Mouse (Mus musculus) hindbrain, embryonic 16.5 days (tissue): ENCODE results near the gene Ankrd63. TPM values are rescaled to one million over a fixed set of nuclear protein-coding genes. Genes with fewer than 3 reads are reported as not detected.

Experiments used
- ATAC-seq: fragments of 200-750 bp; cut with Nextera tagmentation; 2 replicates; pipeline ENCODE4 v1.8.0; 2017; ENCODE audit warnings: moderate TSS enrichment, moderate library complexity
- H3K27ac ChIP-seq: fragments of 300-500 bp; sonication (generic); 2 replicates; pipeline ENCODE4 v1.5.1; 2014; ENCODE audit warnings: low read depth, mild to moderate bottlenecking, control low read depth, low read length, moderate library complexity
- H3K27me3 ChIP-seq: fragments of 300-500 bp; sonication (generic); replicated peaks from 2 replicates; pipeline ENCODE4 v1.6.1; 2014; ENCODE audit warnings: low read length; ENCODE audit not compliant: control insufficient read depth, insufficient read depth
- H3K36me3 ChIP-seq: fragments of 300-500 bp; sonication (generic); 2 replicates; pipeline ENCODE4 v1.6.1; 2014; ENCODE audit warnings: mild to moderate bottlenecking, low read length, moderate library complexity, mixed read lengths; ENCODE audit not compliant: control insufficient read depth, insufficient read depth
- H3K4me1 ChIP-seq: fragments of 300-500 bp; sonication (generic); 2 replicates; pipeline ENCODE4 v1.6.1; 2014; ENCODE audit warnings: low read depth, low read length; ENCODE audit not compliant: control insufficient read depth, insufficient read depth
- H3K4me2 ChIP-seq: fragments of 300-500 bp; sonication (generic); 2 replicates; pipeline ENCODE4 v1.6.1; 2014; ENCODE audit warnings: mild to moderate bottlenecking, low read length, control low read depth, moderate library complexity
- H3K4me3 ChIP-seq: fragments of 300-500 bp; sonication (generic); 2 replicates; pipeline ENCODE4 v1.5.1; 2014; ENCODE audit warnings: mild to moderate bottlenecking, low read length, control low read depth, moderate library complexity
- H3K9ac ChIP-seq: fragments of 300-500 bp; sonication (generic); 2 replicates; pipeline ENCODE4 v1.6.1; 2014; ENCODE audit warnings: low read depth, mild to moderate bottlenecking, control low read depth, low read length, moderate library complexity
- H3K9me3 ChIP-seq: fragments of 300-500 bp; sonication (generic); 2 replicates; pipeline ENCODE4 v1.6.1; 2014; ENCODE audit warnings: mild to moderate bottlenecking, low read length, moderate library complexity; ENCODE audit not compliant: control insufficient read depth
- WGBS: fragments of 180-500 bp; shearing (Covaris S2); extraction: QIAGEN DNeasy Blood & Tissue Kit; methylation state at CpG from one replicate; pipeline ENCODE4 v1.1.7; 2014; 5-methylcytosine and 5-hydroxymethylcytosine counted together
- polyA plus RNA-seq: library from polyadenylated mRNA; unstranded; fragments of >200 nt; fragmentation: Nextera tagmentation; extraction: Ambion mirVana; gene quantifications from 2 replicates; pipeline ENCODE4 v1.2.1, GENCODE M21; 2015

Gene Ankrd63
- polyA plus RNA-seq, 1 experiment from 2014 or later: 0.03 TPM

DNA sequence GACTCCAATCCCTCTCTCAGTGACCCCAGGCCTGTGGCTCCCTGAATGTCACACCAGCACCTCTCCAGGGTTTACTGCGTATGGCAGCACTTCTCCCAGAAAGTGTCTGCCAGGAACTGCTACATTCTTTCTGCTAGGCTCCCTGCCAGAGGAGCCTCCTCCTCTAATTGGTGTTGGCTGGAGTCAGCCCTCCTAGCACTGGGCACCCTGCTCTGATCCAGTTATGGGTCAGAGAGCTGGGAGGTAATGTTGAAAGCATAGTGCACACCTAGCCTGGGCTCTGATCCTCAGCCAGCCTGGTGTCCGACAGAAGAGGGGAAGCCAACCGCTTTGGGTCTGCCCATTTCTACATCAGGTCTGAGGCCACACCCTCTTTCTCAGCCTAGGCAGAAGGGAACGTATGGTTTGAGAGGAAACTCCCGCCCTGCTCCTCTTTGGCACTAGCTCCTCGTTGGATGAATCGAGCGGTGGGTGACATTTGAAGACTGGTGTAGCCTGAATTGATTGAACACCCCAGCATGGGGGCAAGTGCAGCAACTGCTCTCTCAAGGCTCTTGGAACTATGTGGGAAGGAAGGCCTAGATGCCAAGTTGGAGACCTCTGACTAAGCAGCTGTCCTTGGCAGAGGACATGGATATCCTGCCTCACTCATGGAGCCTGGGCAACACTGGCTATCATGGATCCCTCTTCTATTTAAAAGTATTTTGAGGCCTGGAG lies 21.1 kb downstream of the Ankrd63 start:
- 50% methylated on average over 8 of the region's 8 CpGs for WGBS
- H3K9ac ChIP-seq: no peak overlapping the region
- ATAC-seq: 0 out of 2 replicates have a peak, but pooled peaks have one; percentile 48
- H3K9me3 ChIP-seq: no peaks in the 10 kb centered on the region
- H3K4me2 ChIP-seq: no peak overlapping the region
- peaks cover 6% of the 10 kb centered on the region for H3K27me3 ChIP-seq
- no peak overlapping the region for H3K4me3 ChIP-seq
- no peak overlapping the region for H3K27ac ChIP-seq
- H3K4me1 ChIP-seq: no peaks in the 10 kb centered on the region
- H3K36me3 ChIP-seq: 0 out of 2 replicates have a peak, but pooled peaks cover 2% of the 10 kb centered on the region

GRCm38 (mm10) chr2:118680926-118681325 lies 22.8 kb downstream of the Ankrd63 start:
- WGBS: 95% methylated on average over 6 of the region's 6 CpGs
- no peak for ATAC-seq
- H3K4me1 ChIP-seq: peaks cover 10% of the 10 kb centered on the region; the same call in 1 of the 2 replicates
- H3K9me3 ChIP-seq: no peaks in the 10 kb centered on the region
- no peak overlapping the region for H3K27ac ChIP-seq
- no peak overlapping the region for H3K4me2 ChIP-seq
- 0 out of 2 replicates have a peak, but pooled peaks cover 2% of the 10 kb centered on the region for H3K36me3 ChIP-seq
- no peak overlapping the region for H3K9ac ChIP-seq
- H3K4me3 ChIP-seq: no peak overlapping the region
- peaks cover 10% of the 10 kb centered on the region for H3K27me3 ChIP-seq

DNA sequence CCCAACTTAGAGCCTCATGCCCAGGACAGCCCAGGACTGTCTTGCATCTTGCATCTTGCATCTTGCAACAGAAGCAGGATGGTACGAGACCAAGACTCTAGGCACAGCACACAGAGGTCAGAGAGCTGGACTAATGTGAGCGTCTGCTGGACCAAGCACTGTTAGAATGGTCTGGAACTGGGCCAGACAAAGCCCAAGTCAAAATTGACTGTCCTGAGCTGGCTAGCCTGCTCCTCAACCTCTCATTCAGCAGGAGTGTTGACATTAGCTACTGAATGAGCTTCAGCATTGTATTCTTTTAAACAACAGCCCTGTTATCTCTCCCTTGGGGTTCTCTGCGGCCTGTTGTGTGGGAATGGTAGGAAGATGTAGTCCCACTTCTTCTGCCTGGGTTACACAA lies 24.2 kb downstream of the Ankrd63 start:
- H3K4me3 ChIP-seq: no peak overlapping the region
- no peak overlapping the region for H3K9ac ChIP-seq
- H3K4me1 ChIP-seq: peaks cover 10% of the 10 kb centered on the region; the same call in 1 of the 2 replicates
- H3K27ac ChIP-seq: no peak overlapping the region
- WGBS: 73% methylated on average over 3 of the region's 3 CpGs
- peaks cover 17% of the 10 kb centered on the region for H3K27me3 ChIP-seq
- no peak overlapping the region for H3K4me2 ChIP-seq
- 0 out of 2 replicates have a peak, but pooled peaks cover 2% of the 10 kb centered on the region for H3K36me3 ChIP-seq
- no peaks in the 10 kb centered on the region for H3K9me3 ChIP-seq
- no peak for ATAC-seq

DNA sequence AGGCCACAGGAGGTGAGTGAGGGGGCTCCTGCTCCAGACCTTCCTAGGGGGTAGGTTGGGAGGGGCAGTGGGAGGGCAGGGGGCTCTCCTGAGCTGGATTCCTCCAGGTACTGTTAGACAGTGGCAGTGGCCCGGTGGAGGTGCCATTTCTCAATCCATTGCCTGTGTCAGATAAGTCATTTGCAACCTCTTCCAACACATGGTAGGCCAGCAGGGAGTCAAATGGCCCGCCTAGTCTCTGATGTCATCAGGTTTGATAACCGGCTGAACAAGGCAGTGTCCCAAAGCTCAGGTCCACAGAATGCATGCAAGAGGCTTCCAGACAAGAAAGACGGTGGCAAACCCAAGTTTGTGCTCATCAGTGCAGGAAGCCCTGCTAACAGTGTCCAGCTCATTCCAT lies 25.9 kb downstream of the Ankrd63 start:
- peak; percentile 34; the same call in 1 of the 2 replicates for ATAC-seq

GRCm38 (mm10) chr2:118676839-118677741 lies 26.7 kb downstream of the Ankrd63 start:
- Histone ChIP-seq H3K4me1 (peaks cover 10% of the 10 kb centered on the region; the same call in 1 of the 2 replicates), H3K27ac (no peak overlapping the region), H3K9me3 (no peaks in the 10 kb centered on the region), H3K27me3 (peaks cover 20% of the 10 kb centered on the region), H3K9ac (peak overlapping the region; percentile 66), H3K36me3 (0 out of 2 replicates have a peak, but pooled peaks cover 2% of the 10 kb centered on the region), H3K4me2 (peak overlapping the region; percentile 90), H3K4me3 (peak overlapping the region; percentile 46)
- ATAC-seq: peak; percentile 28
- WGBS: 2% methylated on average over 89 of the region's 89 CpGs

More for the DNA sequence above, 25.9 kb downstream of the Ankrd63 start:
- Histone ChIP-seq H3K4me2 (peak overlapping the region; percentile 90), H3K36me3 (0 out of 2 replicates have a peak, but pooled peaks cover 2% of the 10 kb centered on the region), H3K9me3 (no peaks in the 10 kb centered on the region), H3K4me3 (peak overlapping the region; percentile 46), H3K4me1 (peaks cover 10% of the 10 kb centered on the region; the same call in 1 of the 2 replicates), H3K9ac (peak overlapping the region; percentile 66; the same call in 1 of the 2 replicates), H3K27me3 (peaks cover 19% of the 10 kb centered on the region), H3K27ac (no peak overlapping the region)
- 29% methylated on average over 4 of the region's 4 CpGs for WGBS

GRCm38 (mm10) chr2:118674500-118674899 lies 29.3 kb downstream of the Ankrd63 start:
- H3K9ac ChIP-seq: no peak overlapping the region
- no peak overlapping the region for H3K27ac ChIP-seq
- H3K4me3 ChIP-seq: no peak overlapping the region
- H3K36me3 ChIP-seq: 0 out of 2 replicates have a peak, but pooled peaks cover 2% of the 10 kb centered on the region
- 27% methylated on average over 7 of the region's 7 CpGs for WGBS
- no peaks in the 10 kb centered on the region for H3K9me3 ChIP-seq
- peaks cover 18% of the 10 kb centered on the region for H3K27me3 ChIP-seq
- no peak for ATAC-seq
- no peak overlapping the region for H3K4me2 ChIP-seq
- peaks cover 10% of the 10 kb centered on the region; the same call in 1 of the 2 replicates for H3K4me1 ChIP-seq

DNA sequence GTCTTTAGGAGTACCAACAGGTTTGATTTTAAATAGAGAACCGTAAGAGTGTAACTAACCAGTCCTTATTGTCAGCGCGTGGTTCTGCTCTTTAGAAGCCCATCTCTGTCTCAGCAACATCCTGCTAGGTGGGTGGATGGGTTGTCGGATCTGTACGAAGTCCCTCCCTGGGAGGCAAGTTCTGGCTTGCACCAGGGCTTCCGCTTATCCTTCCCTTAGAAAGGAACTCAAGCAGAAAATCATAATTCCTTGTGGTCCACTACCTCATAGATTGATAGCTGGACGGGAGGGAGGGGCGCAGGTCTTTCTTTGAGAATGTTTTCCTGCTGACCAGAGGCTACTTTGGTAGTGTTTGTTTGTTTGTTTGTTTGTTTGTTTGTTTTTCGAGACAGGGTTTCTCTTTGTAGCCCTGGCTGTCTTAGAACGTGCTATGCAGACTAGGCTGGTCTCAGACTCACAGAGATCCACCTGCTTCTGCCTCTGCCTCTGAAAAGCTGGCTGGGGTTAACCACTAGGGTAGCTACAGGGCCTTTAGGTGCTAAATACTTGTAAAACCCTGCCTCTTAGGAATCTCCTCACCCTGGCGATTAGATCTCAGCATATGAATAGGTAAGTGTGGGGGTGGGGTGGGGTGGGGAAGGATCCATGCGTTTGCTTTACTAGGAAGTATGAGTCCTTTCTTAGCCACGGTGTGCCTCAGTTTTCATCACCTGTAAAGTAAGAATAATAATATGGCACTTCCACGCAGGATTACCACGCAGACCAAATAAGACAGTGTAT lies 29.9 kb downstream of the Ankrd63 start:
- no peak overlapping the region for H3K4me2 ChIP-seq
- no peak overlapping the region for H3K9ac ChIP-seq
- peaks cover 17% of the 10 kb centered on the region for H3K27me3 ChIP-seq
- WGBS: 27% methylated on average over 15 of the region's 15 CpGs
- H3K27ac ChIP-seq: no peak overlapping the region
- H3K4me1 ChIP-seq: peaks cover 10% of the 10 kb centered on the region; the same call in 1 of the 2 replicates
- no peak overlapping the region for H3K4me3 ChIP-seq
- no peak for ATAC-seq
- 0 out of 2 replicates have a peak, but pooled peaks cover 2% of the 10 kb centered on the region for H3K36me3 ChIP-seq
- H3K9me3 ChIP-seq: no peaks in the 10 kb centered on the region

DNA sequence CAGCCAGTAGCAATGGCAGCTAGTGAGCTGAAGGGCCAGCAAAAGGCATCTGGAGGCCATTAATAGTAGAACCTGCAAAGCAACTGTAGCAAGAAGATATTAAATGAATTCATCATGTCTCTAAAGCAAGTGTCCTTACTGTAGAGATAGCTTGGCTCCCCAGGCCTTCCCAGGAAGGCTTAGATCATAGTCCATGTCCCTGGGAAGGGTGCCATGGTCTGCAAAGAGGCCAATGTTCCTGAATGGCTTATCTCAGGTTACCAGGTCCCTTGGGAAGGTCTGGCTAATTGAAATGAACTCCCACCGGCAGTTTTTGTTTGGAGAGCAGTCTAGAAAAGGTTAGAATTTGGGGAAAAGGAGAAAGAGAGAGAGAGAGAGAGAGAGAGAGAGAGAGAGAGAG lies 32.0 kb downstream of the Ankrd63 start:
- Histone ChIP-seq H3K36me3 (no peaks in the 10 kb centered on the region), H3K9me3 (no peaks in the 10 kb centered on the region), H3K27me3 (peaks cover 14% of the 10 kb centered on the region), H3K9ac (no peak overlapping the region), H3K4me3 (no peak overlapping the region), H3K27ac (no peak overlapping the region), H3K4me2 (no peak overlapping the region), H3K4me1 (peaks cover 8% of the 10 kb centered on the region)
- no peak for ATAC-seq
- 73% methylated on average over 1 of the region's 1 CpGs for WGBS
